Mouse (Mus musculus) hindbrain, embryonic 13.5 days (tissue): ENCODE results near the gene Hsd11b1. TPM values are rescaled to one million over a fixed set of nuclear protein-coding genes. Genes with fewer than 3 reads are reported as not detected.

Experiments used
- ATAC-seq: fragments of 200-750 bp; cut with Nextera tagmentation; 2 replicates; pipeline ENCODE4 v1.8.0; 2017; ENCODE audit warnings: moderate TSS enrichment; ENCODE audit not compliant: low FRiP score
- H3K27ac ChIP-seq: fragments of 300-500 bp; sonication (generic); 2 replicates; pipeline ENCODE4 v1.5.1; 2015; ENCODE audit warnings: inconsistent platforms, mild to moderate bottlenecking, moderate library complexity
- H3K27me3 ChIP-seq: fragments of 300-500 bp; sonication (generic); 2 replicates; pipeline ENCODE4 v1.6.1; 2015; ENCODE audit warnings: mild to moderate bottlenecking, inconsistent platforms
- H3K36me3 ChIP-seq: fragments of 300-500 bp; sonication (generic); 2 replicates; pipeline ENCODE4 v1.6.1; 2015; ENCODE audit warnings: mild to moderate bottlenecking, inconsistent platforms
- H3K4me1 ChIP-seq: fragments of 300-500 bp; sonication (generic); replicated peaks from 2 replicates; pipeline ENCODE4 v1.6.1; 2015; ENCODE audit warnings: inconsistent platforms
- H3K4me2 ChIP-seq: fragments of 300-500 bp; sonication (generic); 2 replicates; pipeline ENCODE4 v1.6.1; 2015; ENCODE audit warnings: inconsistent platforms, mild to moderate bottlenecking, moderate library complexity
- H3K4me3 ChIP-seq: fragments of 300-500 bp; sonication (generic); 2 replicates; pipeline ENCODE4 v1.5.1; 2015; ENCODE audit warnings: mild to moderate bottlenecking, inconsistent platforms
- H3K9ac ChIP-seq: fragments of 300-500 bp; sonication (generic); 2 replicates; pipeline ENCODE4 v1.6.1; 2015; ENCODE audit warnings: mild to moderate bottlenecking, inconsistent platforms
- H3K9me3 ChIP-seq: fragments of 300-500 bp; sonication (generic); 2 replicates; pipeline ENCODE4 v1.6.1; 2016; ENCODE audit warnings: inconsistent platforms
- WGBS: fragments of 180-500 bp; shearing (Covaris S2); methylation state at CpG from one replicate; pipeline ENCODE4 v1.1.7; 2015; 5-methylcytosine and 5-hydroxymethylcytosine counted together
- polyA plus RNA-seq: library from polyadenylated mRNA; unstranded; fragments of >200 nt; fragmentation: Nextera tagmentation; extraction: Ambion mirVana; gene quantifications from 2 replicates; pipeline ENCODE4 v1.2.1, GENCODE M21; 2015

Gene Hsd11b1
- polyA plus RNA-seq, 1 experiment from 2014 or later, result not detected

GRCm38 (mm10) chr1:193205431-193205830 is 58.4 kb downstream of the Hsd11b1 start:
- no peak for ATAC-seq
- H3K27me3 ChIP-seq, result no peaks in the 10 kb centered on the region
- no peaks in the 10 kb centered on the region for H3K36me3 ChIP-seq
- no peak overlapping the region for H3K4me2 ChIP-seq
- no peak overlapping the region for H3K27ac ChIP-seq
- H3K4me1 ChIP-seq, result no peaks in the 10 kb centered on the region
- WGBS, result 95% methylated on average over 2 of the region's 2 CpGs
- H3K4me3 ChIP-seq, result no peak overlapping the region
- no peaks in the 10 kb centered on the region for H3K9me3 ChIP-seq
- no peak overlapping the region for H3K9ac ChIP-seq

GRCm38 (mm10) chr1:193203821-193204220 is 60.1 kb downstream of the Hsd11b1 start:
- Histone ChIP-seq H3K4me3 (no peak overlapping the region), H3K4me2 (no peak overlapping the region), H3K9ac (no peak overlapping the region), H3K4me1 (no peaks in the 10 kb centered on the region), H3K27me3 (no peaks in the 10 kb centered on the region), H3K27ac (no peak overlapping the region), H3K9me3 (no peaks in the 10 kb centered on the region), H3K36me3 (no peaks in the 10 kb centered on the region)
- WGBS, result 86% methylated on average over 2 of the region's 2 CpGs
- no peak for ATAC-seq

- no peaks in the 10 kb centered on the region for H3K36me3 ChIP-seq
- WGBS, result 66% methylated on average over 5 of the region's 5 CpGs
- no peaks in the 10 kb centered on the region for H3K9me3 ChIP-seq
- no peak within 1 kb of the TSS for H3K4me3 ChIP-seq
- ATAC-seq, result no peak
- H3K4me2 ChIP-seq, result no peak within 1 kb of the TSS
- no peak within 1 kb of the TSS for H3K9ac ChIP-seq
- H3K27ac ChIP-seq, result no peak within 1 kb of the TSS
- 0 out of 2 replicates have a peak, but pooled peaks cover 3% of the 10 kb centered on the region for H3K4me1 ChIP-seq
- no peaks in the 10 kb centered on the region for H3K27me3 ChIP-seq
These were observed 62.5 kb downstream of the Hsd11b1 start, which contains the start of gene Traf3ip3 for GRCm38 (mm10) chr1:193201383-193201778. Gene Traf3ip3, minus strand, starts transcription at chr1:193201703.

- H3K36me3 ChIP-seq, result no peaks in the 10 kb centered on the region
- 86% methylated on average over 8 of the region's 8 CpGs for WGBS
These were observed 63.1 kb downstream of the Hsd11b1 start for GRCm38 (mm10) chr1:193200640-193201382.

GRCm38 (mm10) chr1:193198312-193198711 is 65.6 kb downstream of the Hsd11b1 start:
- H3K9me3 ChIP-seq, result no peaks in the 10 kb centered on the region
- 95% methylated on average over 2 of the region's 2 CpGs for WGBS

More at GRCm38 (mm10) chr1:193200640-193201382, 63.1 kb downstream of the Hsd11b1 start:
- no peak overlapping the region for H3K9ac ChIP-seq
- H3K27ac ChIP-seq, result no peak overlapping the region
- H3K27me3 ChIP-seq, result no peaks in the 10 kb centered on the region
- H3K9me3 ChIP-seq, result no peaks in the 10 kb centered on the region
- H3K4me3 ChIP-seq, result no peak overlapping the region
- 0 out of 2 replicates have a peak, but pooled peaks cover 3% of the 10 kb centered on the region for H3K4me1 ChIP-seq
- H3K4me2 ChIP-seq, result no peak overlapping the region
- ATAC-seq, result no peak

GRCm38 (mm10) chr1:193197494-193198205 is 66.2 kb downstream of the Hsd11b1 start:
- no peak for ATAC-seq
- Histone ChIP-seq H3K36me3 (no peaks in the 10 kb centered on the region), H3K4me3 (no peak overlapping the region), H3K27ac (no peak overlapping the region), H3K4me1 (0 out of 2 replicates have a peak, but pooled peaks cover 3% of the 10 kb centered on the region), H3K27me3 (no peaks in the 10 kb centered on the region), H3K9me3 (no peaks in the 10 kb centered on the region), H3K4me2 (no peak overlapping the region), H3K9ac (no peak overlapping the region)
- WGBS, result 90% methylated on average over 18 of the region's 18 CpGs

More at GRCm38 (mm10) chr1:193198312-193198711, 65.6 kb downstream of the Hsd11b1 start:
- Histone ChIP-seq H3K27ac (no peak overlapping the region), H3K9ac (no peak overlapping the region), H3K4me1 (0 out of 2 replicates have a peak, but pooled peaks cover 3% of the 10 kb centered on the region), H3K27me3 (no peaks in the 10 kb centered on the region), H3K36me3 (no peaks in the 10 kb centered on the region), H3K4me3 (no peak overlapping the region), H3K4me2 (no peak overlapping the region)
- ATAC-seq, result no peak

GRCm38 (mm10) chr1:193195169-193195810 is 68.6 kb downstream of the Hsd11b1 start:
- Histone ChIP-seq H3K4me1 (0 out of 2 replicates have a peak, but pooled peaks cover 3% of the 10 kb centered on the region), H3K4me3 (no peak overlapping the region), H3K9ac (no peak overlapping the region), H3K4me2 (no peak overlapping the region), H3K27ac (no peak overlapping the region), H3K36me3 (no peaks in the 10 kb centered on the region), H3K27me3 (no peaks in the 10 kb centered on the region), H3K9me3 (no peaks in the 10 kb centered on the region)
- no peak for ATAC-seq
- 83% methylated on average over 3 of the region's 3 CpGs for WGBS

GRCm38 (mm10) chr1:193194416-193195140 is 69.3 kb downstream of the Hsd11b1 start:
- H3K9ac ChIP-seq, result no peak overlapping the region
- no peak overlapping the region for H3K4me2 ChIP-seq
- ATAC-seq, result no peak
- H3K27me3 ChIP-seq, result no peaks in the 10 kb centered on the region
- H3K9me3 ChIP-seq, result no peaks in the 10 kb centered on the region
- whole genome bisulfite sequencing, result 93% methylated on average over 3 of the region's 3 CpGs
- no peak overlapping the region for H3K4me3 ChIP-seq
- H3K36me3 ChIP-seq, result no peaks in the 10 kb centered on the region
- H3K27ac ChIP-seq, result no peak overlapping the region
- H3K4me1 ChIP-seq, result peaks cover 6% of the 10 kb centered on the region

GRCm38 (mm10) chr1:193191675-193192283 is 72.1 kb downstream of the Hsd11b1 start:
- no peak overlapping the region for H3K9ac ChIP-seq
- no peaks in the 10 kb centered on the region for H3K9me3 ChIP-seq
- H3K27ac ChIP-seq, result no peak overlapping the region
- 91% methylated on average over 7 of the region's 7 CpGs for WGBS
- peaks cover 9% of the 10 kb centered on the region for H3K4me1 ChIP-seq
- no peaks in the 10 kb centered on the region for H3K27me3 ChIP-seq
- H3K36me3 ChIP-seq, result no peaks in the 10 kb centered on the region
- ATAC-seq, result no peak
- no peak overlapping the region for H3K4me2 ChIP-seq
- no peak overlapping the region for H3K4me3 ChIP-seq

GRCm38 (mm10) chr1:193189771-193190170 is 74.1 kb downstream of the Hsd11b1 start:
- H3K4me3 ChIP-seq, result no peak overlapping the region
- no peak overlapping the region; the same call in 1 of the 2 replicates for H3K27ac ChIP-seq
- H3K9ac ChIP-seq, result no peak overlapping the region
- WGBS, result 54% methylated on average over 3 of the region's 3 CpGs
- no peaks in the 10 kb centered on the region for H3K36me3 ChIP-seq
- H3K9me3 ChIP-seq, result no peaks in the 10 kb centered on the region
- H3K27me3 ChIP-seq, result no peaks in the 10 kb centered on the region
- no peak overlapping the region for H3K4me2 ChIP-seq
- peaks cover 8% of the 10 kb centered on the region for H3K4me1 ChIP-seq
- no peak for ATAC-seq

GRCm38 (mm10) chr1:193189151-193189621 is 74.7 kb downstream of the Hsd11b1 start:
- H3K4me1 ChIP-seq, result peaks cover 8% of the 10 kb centered on the region
- ATAC-seq, result 0 out of 2 replicates have a peak, but pooled peaks have one; percentile 69
- H3K9me3 ChIP-seq, result no peaks in the 10 kb centered on the region
- no peaks in the 10 kb centered on the region; the same call in 1 of the 2 replicates for H3K27me3 ChIP-seq
- no peak overlapping the region for H3K4me3 ChIP-seq
- H3K4me2 ChIP-seq, result no peak overlapping the region
- no peaks in the 10 kb centered on the region for H3K36me3 ChIP-seq
- no peak overlapping the region for H3K9ac ChIP-seq
- H3K27ac ChIP-seq, result no peak overlapping the region; the same call in none of the 2 replicates
- WGBS, result 46% methylated on average over 9 of the region's 9 CpGs
